Mouse (Mus musculus) urinary bladder, adult 2 months (tissue): ENCODE results near the gene 3830406C13Rik. TPM values are rescaled to one million over a fixed set of nuclear protein-coding genes. Genes with fewer than 3 reads are reported as not detected.
"Not testable (repeated sequence)": the region's sequence is repeated elsewhere in the genome, so short reads cannot be mapped to it uniquely, and the experiment has no call there.

Experiments
- DNase-seq: peaks from one replicate; pipeline ENCODE4 v3.0.0; 2022; ENCODE audit warnings: low spot score
- polyA plus RNA-seq: library from polyadenylated mRNA; depleted of rRNA; stranded (reverse); fragments of >200 nt; gene quantifications from 2 replicates; pipeline ENCODE4 v1.2.3, GENCODE M21; 2012; rRNA removed

Gene 3830406C13Rik
- polyA plus RNA-seq = 45.6 and 57.9 TPM in 2 replicates

- DNase-seq = peak; percentile 70
Observed at GRCm38 (mm10) chr14:12284141-12284912, at the start of gene 3830406C13Rik. TSS of gene 3830406C13Rik (plus strand) at chr14:12284173.

- DNase-seq = no peak
Observed at GRCm38 (mm10) chr14:12243726-12244125, 40.2 kb upstream of the 3830406C13Rik start.

- DNase-seq = no peak
Observed at GRCm38 (mm10) chr14:12276031-12276430, 7.9 kb upstream of the 3830406C13Rik start.

- no peak for DNase-seq
Observed at GRCm38 (mm10) chr14:12283641-12284040, 332 bp upstream of the 3830406C13Rik start, which contains the start of gene Gm49355. TSS of gene Gm49355 (plus strand) at chr14:12283976.

- not testable (repeated sequence) for DNase-seq
Observed at GRCm38 (mm10) chr14:12289747-12290146, 5.8 kb downstream of the 3830406C13Rik start.

GRCm38 (mm10) chr14:12296391-12296790 is 12.4 kb downstream of the 3830406C13Rik start:
- DNase-seq = no peak

- DNase-seq = no peak
Observed at GRCm38 (mm10) chr14:12299171-12299570, 15.2 kb downstream of the 3830406C13Rik start.

GRCm38 (mm10) chr14:12299654-12300053 is 15.7 kb downstream of the 3830406C13Rik start:
- no peak for DNase-seq

- no peak for DNase-seq
Observed at GRCm38 (mm10) chr14:12300275-12300674, 16.3 kb downstream of the 3830406C13Rik start.

GRCm38 (mm10) chr14:12300677-12301076 is 16.7 kb downstream of the 3830406C13Rik start:
- DNase-seq = no peak

GRCm38 (mm10) chr14:12303106-12303505 is 19.1 kb downstream of the 3830406C13Rik start:
- DNase-seq = no peak

GRCm38 (mm10) chr14:12333622-12334021 is 49.6 kb downstream of the 3830406C13Rik start:
- no peak for DNase-seq

GRCm38 (mm10) chr14:12334925-12335324 is 51.0 kb downstream of the 3830406C13Rik start:
- no peak for DNase-seq

- no peak for DNase-seq
Observed at GRCm38 (mm10) chr14:12337421-12337997, 53.5 kb downstream of the 3830406C13Rik start.

- DNase-seq = no peak
Observed at GRCm38 (mm10) chr14:12337998-12338809, 54.2 kb downstream of the 3830406C13Rik start.

- no peak for DNase-seq
Observed at GRCm38 (mm10) chr14:12338811-12339565, 55.0 kb downstream of the 3830406C13Rik start.

- DNase-seq = no peak
Observed at GRCm38 (mm10) chr14:12340238-12341074, 56.5 kb downstream of the 3830406C13Rik start.

- DNase-seq = no peak
Observed at GRCm38 (mm10) chr14:12341075-12341788, 57.3 kb downstream of the 3830406C13Rik start.

GRCm38 (mm10) chr14:12341789-12342457 is 58.0 kb downstream of the 3830406C13Rik start:
- no peak for DNase-seq
